Mouse (Mus musculus) common myeloid progenitor, adult 5-6 weeks (primary cell): ENCODE results near the gene Gm10750. TPM values are rescaled to one million over a fixed set of nuclear protein-coding genes. Genes with fewer than 3 reads are reported as not detected.
A peak's percentile ranks its signal among the peaks of the same experiment; 100 is the strongest.
"Not testable (repeated sequence)": the region's sequence is repeated elsewhere in the genome, so short reads cannot be mapped to it uniquely, and the experiment has no call there.

Experiments
- ATAC-seq: replicated peaks from 2 replicates; pipeline ENCODE4 v1.8.0; 2016; ENCODE audit warnings: low read depth, mild to moderate bottlenecking, moderate TSS enrichment, inconsistent platforms; ENCODE audit not compliant: poor library complexity, severe bottlenecking
- total RNA-seq: library from RNA; stranded (forward); fragments of 200-1000, 187-1606 nt; gene quantifications from 2 replicates; pipeline ENCODE4 v1.2.3, GENCODE M21; 2017

Gene Gm10750
- not detected in 2 replicates for total RNA-seq

- not testable (repeated sequence) for ATAC-seq
Observed at GRCm38 (mm10) chr2:149017137-149017536, at the start of gene Gm10750. Gene Gm10750 (minus strand): TSS chr2:149017237.

DNA sequence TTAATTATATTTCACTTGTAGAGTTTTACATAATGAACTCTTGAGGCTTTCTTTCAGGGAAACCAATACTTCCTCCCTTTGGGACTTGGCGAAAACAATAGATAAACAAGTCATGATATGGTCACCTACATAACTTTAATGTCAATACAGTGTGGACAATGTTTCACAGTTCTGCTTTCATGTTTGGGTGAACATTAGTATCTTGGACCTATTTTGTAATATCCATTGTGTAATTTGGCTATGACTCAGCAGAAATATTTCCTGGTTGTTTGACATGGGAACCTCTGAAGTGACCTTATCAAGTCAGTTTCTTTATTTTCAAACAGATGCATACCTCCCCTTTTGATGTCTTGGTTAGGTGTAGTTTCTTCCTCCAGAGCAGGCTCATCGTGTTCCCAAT, 12.2 kb downstream of the Gm10750 start:
- ATAC-seq: 0 out of 2 replicates have a peak, but pooled peaks have one; percentile 22

GRCm38 (mm10) chr2:149003151-149003550, 13.9 kb downstream of the Gm10750 start, which contains the start of gene Gm1330:
Gene Gm1330 (minus strand): TSS chr2:149003251.
- no peak for ATAC-seq

DNA sequence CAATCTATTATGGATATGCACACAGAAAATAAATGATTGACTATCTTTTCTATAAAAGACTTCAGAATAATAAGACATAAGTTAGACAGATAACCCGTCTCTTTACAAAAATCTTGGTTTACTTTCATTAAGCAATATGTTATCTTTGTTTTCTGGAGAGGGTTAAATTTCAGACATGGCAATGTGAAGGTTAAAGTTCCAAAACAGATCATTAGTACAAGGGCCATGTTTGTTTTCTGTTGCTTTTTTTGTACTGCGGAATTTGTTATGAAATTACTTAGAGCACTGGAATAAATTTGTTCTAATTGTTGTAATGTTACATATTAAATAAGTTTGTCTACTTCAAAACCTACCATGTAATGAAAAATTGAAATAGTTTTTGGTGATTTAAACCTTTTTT, 21.9 kb downstream of the Gm10750 start:
- no peak for ATAC-seq

Other genes starting within 250 kb of the Gm10750 start
- gene Cst11, start 245.7 kb downstream of the Gm10750 start, total RNA-seq: not detected in 2 replicates
- gene 8030411F24Rik, start 235.2 kb downstream of the Gm10750 start, total RNA-seq: not detected in 2 replicates
- not detected in 2 replicates for gene Cst12, start 227.9 kb downstream of the Gm10750 start, total RNA-seq
- gene Cst8, start 218.5 kb downstream of the Gm10750 start, total RNA-seq: not detected in 2 replicates
- not detected in 2 replicates for gene Cst13, start 197.2 kb downstream of the Gm10750 start, total RNA-seq
- gene Cst9, start 182.1 kb downstream of the Gm10750 start, total RNA-seq: not detected in 2 replicates
- gene 9230104L09Rik, start 152.2 kb downstream of the Gm10750 start, total RNA-seq: not detected in 2 replicates
- gene Cst3, start 141.5 kb downstream of the Gm10750 start, total RNA-seq: 267 and 297 TPM in 2 replicates
- not detected in 2 replicates for gene Gm1330, start 14.0 kb downstream of the Gm10750 start, total RNA-seq